Mouse (Mus musculus): ENCODE data around the gene Fam193b. TPM values are rescaled to one million over a fixed set of nuclear protein-coding genes. Genes with fewer than 3 reads are reported as not detected.

Fam193b gene
- polyA plus RNA-seq, 1 experiment from 2014 or later: 15.9 TPM

- H3K27me3 ChIP-seq (replicated peaks): no peaks in the 10 kb centered on the region
- ATAC-seq: no peak
- H3K27ac ChIP-seq: peak overlapping the region; percentile 34; the same call in 1 of the 2 replicates
- peaks cover 55% of the 10 kb centered on the region for H3K36me3 ChIP-seq
- no peaks in the 10 kb centered on the region for H3K9me3 ChIP-seq (replicated peaks)
- 91% methylated on average over 10 of the region's 10 CpGs for WGBS (ENCODE audit: insufficient replicate concordance)
- no peak overlapping the region for H3K4me2 ChIP-seq
- no peak overlapping the region for H3K9ac ChIP-seq
- peaks cover 56% of the 10 kb centered on the region for H3K4me1 ChIP-seq
- no peak overlapping the region for H3K4me3 ChIP-seq
Observed at GRCm38 (mm10) chr13:55508531-55508930, 62.4 kb downstream of the Fam193b start.

- H3K4me1 ChIP-seq: peaks cover 53% of the 10 kb centered on the region
Observed at GRCm38 (mm10) chr13:55507877-55508276, 63.0 kb downstream of the Fam193b start.

GRCm38 (mm10) chr13:55506697-55507096 lies 64.2 kb downstream of the Fam193b start:
- no peak for ATAC-seq
- H3K9ac ChIP-seq: no peak overlapping the region
- WGBS (ENCODE audit: insufficient replicate concordance): 90% methylated on average over 10 of the region's 10 CpGs
- H3K27ac ChIP-seq: no peak overlapping the region
- no peaks in the 10 kb centered on the region for H3K9me3 ChIP-seq (replicated peaks)
- no peak overlapping the region for H3K4me2 ChIP-seq
- H3K4me3 ChIP-seq: no peak overlapping the region
- H3K27me3 ChIP-seq (replicated peaks): no peaks in the 10 kb centered on the region
- peaks cover 41% of the 10 kb centered on the region for H3K4me1 ChIP-seq
- peaks cover 71% of the 10 kb centered on the region for H3K36me3 ChIP-seq

More at GRCm38 (mm10) chr13:55507877-55508276, 63.0 kb downstream of the Fam193b start:
- Histone ChIP-seq H3K36me3 (peaks cover 62% of the 10 kb centered on the region), H3K27me3 (replicated peaks) (no peaks in the 10 kb centered on the region), H3K4me2 (no peak overlapping the region), H3K9me3 (replicated peaks) (no peaks in the 10 kb centered on the region), H3K9ac (no peak overlapping the region), H3K27ac (no peak overlapping the region), H3K4me3 (no peak overlapping the region)
- no peak for ATAC-seq
- WGBS (ENCODE audit: insufficient replicate concordance): 58% methylated on average over 11 of the region's 11 CpGs

GRCm38 (mm10) chr13:55505810-55506209 lies 65.1 kb downstream of the Fam193b start:
- no peak overlapping the region for H3K4me2 ChIP-seq
- no peak overlapping the region for H3K27ac ChIP-seq
- WGBS (ENCODE audit: insufficient replicate concordance): 78% methylated on average over 9 of the region's 9 CpGs
- H3K4me1 ChIP-seq: peaks cover 32% of the 10 kb centered on the region
- no peaks in the 10 kb centered on the region for H3K27me3 ChIP-seq (replicated peaks)
- no peak overlapping the region for H3K4me3 ChIP-seq
- H3K9ac ChIP-seq: no peak overlapping the region
- no peak for ATAC-seq
- H3K9me3 ChIP-seq (replicated peaks): no peaks in the 10 kb centered on the region
- peaks cover 79% of the 10 kb centered on the region for H3K36me3 ChIP-seq

GRCm38 (mm10) chr13:55504390-55504789 lies 66.5 kb downstream of the Fam193b start:
- ATAC-seq: no peak
- Histone ChIP-seq H3K9me3 (replicated peaks) (no peaks in the 10 kb centered on the region), H3K27ac (no peak overlapping the region), H3K4me3 (no peak overlapping the region), H3K27me3 (replicated peaks) (no peaks in the 10 kb centered on the region), H3K9ac (no peak overlapping the region), H3K36me3 (peaks cover 84% of the 10 kb centered on the region), H3K4me1 (peaks cover 18% of the 10 kb centered on the region), H3K4me2 (no peak overlapping the region)
- WGBS (ENCODE audit: insufficient replicate concordance): 70% methylated on average over 5 of the region's 5 CpGs

GRCm38 (mm10) chr13:55502405-55502804 lies 68.5 kb downstream of the Fam193b start:
- H3K4me2 ChIP-seq: no peak overlapping the region
- no peak overlapping the region for H3K9ac ChIP-seq
- peaks cover 82% of the 10 kb centered on the region for H3K36me3 ChIP-seq
- H3K27ac ChIP-seq: no peak overlapping the region
- no peak overlapping the region for H3K4me3 ChIP-seq
- no peak for ATAC-seq
- H3K9me3 ChIP-seq (replicated peaks): no peaks in the 10 kb centered on the region
- H3K27me3 ChIP-seq (replicated peaks): no peaks in the 10 kb centered on the region
- H3K4me1 ChIP-seq: peaks cover 2% of the 10 kb centered on the region
- 81% methylated on average over 8 of the region's 8 CpGs for WGBS (ENCODE audit: insufficient replicate concordance)

GRCm38 (mm10) chr13:55500575-55500974 lies 70.3 kb downstream of the Fam193b start:
- Histone ChIP-seq H3K27me3 (replicated peaks) (peaks cover 12% of the 10 kb centered on the region; the same call in 1 of the 2 replicates), H3K9ac (no peak overlapping the region), H3K4me3 (no peak overlapping the region), H3K4me1 (no peaks in the 10 kb centered on the region), H3K36me3 (peaks cover 63% of the 10 kb centered on the region), H3K4me2 (no peak overlapping the region), H3K27ac (no peak overlapping the region), H3K9me3 (replicated peaks) (no peaks in the 10 kb centered on the region)
- no peak for ATAC-seq
- WGBS (ENCODE audit: insufficient replicate concordance): 63% methylated on average over 10 of the region's 10 CpGs

- H3K36me3 ChIP-seq: peaks cover 47% of the 10 kb centered on the region
- WGBS (ENCODE audit: insufficient replicate concordance): 69% methylated on average over 11 of the region's 11 CpGs
- peaks cover 27% of the 10 kb centered on the region for H3K27me3 ChIP-seq (replicated peaks)
- H3K9ac ChIP-seq: no peak overlapping the region
- H3K4me1 ChIP-seq: peaks cover 11% of the 10 kb centered on the region
- no peak overlapping the region for H3K4me3 ChIP-seq
- ATAC-seq: no peak
- H3K4me2 ChIP-seq: no peak overlapping the region
- no peaks in the 10 kb centered on the region for H3K9me3 ChIP-seq (replicated peaks)
- H3K27ac ChIP-seq: no peak overlapping the region
Observed at GRCm38 (mm10) chr13:55498906-55499305, 72.0 kb downstream of the Fam193b start.

- H3K9me3 ChIP-seq (replicated peaks): no peaks in the 10 kb centered on the region
- H3K27me3 ChIP-seq (replicated peaks): peaks cover 50% of the 10 kb centered on the region
- H3K4me1 ChIP-seq: peaks cover 11% of the 10 kb centered on the region
Observed at GRCm38 (mm10) chr13:55496661-55497060, 74.3 kb downstream of the Fam193b start.

GRCm38 (mm10) chr13:55495702-55496101 lies 75.2 kb downstream of the Fam193b start:
- peaks cover 11% of the 10 kb centered on the region for H3K4me1 ChIP-seq
- H3K4me3 ChIP-seq: no peak overlapping the region
- H3K27ac ChIP-seq: no peak overlapping the region
- no peak overlapping the region for H3K4me2 ChIP-seq
- ATAC-seq: no peak
- peaks cover 59% of the 10 kb centered on the region for H3K27me3 ChIP-seq (replicated peaks)
- no peak overlapping the region for H3K9ac ChIP-seq
- WGBS (ENCODE audit: insufficient replicate concordance): 56% methylated on average over 4 of the region's 4 CpGs
- no peaks in the 10 kb centered on the region for H3K9me3 ChIP-seq (replicated peaks)
- H3K36me3 ChIP-seq: peaks cover 18% of the 10 kb centered on the region

More at GRCm38 (mm10) chr13:55496661-55497060, 74.3 kb downstream of the Fam193b start:
- Histone ChIP-seq H3K4me3 (no peak overlapping the region), H3K36me3 (peaks cover 27% of the 10 kb centered on the region), H3K9ac (no peak overlapping the region), H3K27ac (no peak overlapping the region), H3K4me2 (no peak overlapping the region)
- ATAC-seq: no peak
- 80% methylated on average over 6 of the region's 6 CpGs for WGBS (ENCODE audit: insufficient replicate concordance)

- Histone ChIP-seq H3K36me3 (peaks cover 18% of the 10 kb centered on the region), H3K27ac (no peak overlapping the region), H3K9ac (no peak overlapping the region), H3K27me3 (replicated peaks) (peaks cover 60% of the 10 kb centered on the region), H3K4me2 (no peak overlapping the region), H3K9me3 (replicated peaks) (no peaks in the 10 kb centered on the region), H3K4me3 (no peak overlapping the region), H3K4me1 (peaks cover 11% of the 10 kb centered on the region)
- 9% methylated on average over 18 of the region's 18 CpGs for WGBS (ENCODE audit: insufficient replicate concordance)
- ATAC-seq: peak; percentile 37; the same call in 1 of the 2 replicates
Observed at GRCm38 (mm10) chr13:55494883-55495621, 75.9 kb downstream of the Fam193b start.

- H3K27me3 ChIP-seq (replicated peaks): peaks cover 68% of the 10 kb centered on the region
- WGBS (ENCODE audit: insufficient replicate concordance): 20% methylated on average over 2 of the region's 2 CpGs
- H3K36me3 ChIP-seq: peaks cover 14% of the 10 kb centered on the region
- H3K9me3 ChIP-seq (replicated peaks): no peaks in the 10 kb centered on the region
- H3K4me2 ChIP-seq: no peak overlapping the region
- no peak for ATAC-seq
- no peak overlapping the region for H3K4me3 ChIP-seq
- no peak overlapping the region for H3K9ac ChIP-seq
- H3K27ac ChIP-seq: no peak overlapping the region
- H3K4me1 ChIP-seq: peaks cover 11% of the 10 kb centered on the region
Observed at GRCm38 (mm10) chr13:55494257-55494656, 76.7 kb downstream of the Fam193b start.
